Mouse (Mus musculus) regulatory T cell (primary cell): Measurements from ENCODE around the gene Arhgdia.
"Not testable (repeated sequence)": the region's sequence is repeated elsewhere in the genome, so short reads cannot be mapped to it uniquely, and the experiment has no call there.

Experiments used
- in situ Hi-C: fragments of 300-600 bp; cut with MboI, MseI; formaldehyde crosslinking; loops from one replicate; pipeline ENCODE4 v1.15.1; 2025; ENCODE audit warnings: high pct_unique_total_duplicates

Arhgdia gene

GRCm38 (mm10) chr11:120613976-120614375 is 32.6 kb upstream of the Arhgdia start:
- in situ Hi-C loops: no loop called here

- in situ Hi-C loops: no loop called here
Observed at GRCm38 (mm10) chr11:120613481-120613972, 32.1 kb upstream of the Arhgdia start.

DNA sequence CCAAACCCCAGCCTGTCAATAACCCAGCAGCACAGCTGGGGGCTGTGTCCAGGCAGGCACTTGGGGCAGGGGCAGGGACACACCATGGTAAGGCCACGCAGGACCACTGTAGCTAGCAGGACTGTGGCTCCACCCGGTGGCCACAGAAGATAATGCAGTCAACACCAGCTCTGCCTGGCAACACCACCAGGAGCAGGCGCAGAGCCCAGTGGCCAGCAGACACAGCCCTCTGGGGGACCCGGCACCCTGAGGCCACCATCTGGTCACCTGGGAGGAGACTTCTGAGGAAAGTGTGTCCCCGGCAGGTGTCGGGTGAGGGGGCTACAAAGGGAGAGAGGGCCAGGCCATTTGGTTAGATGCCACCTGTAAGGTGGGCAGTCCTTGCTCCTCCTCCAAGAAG is 31.3 kb upstream of the Arhgdia start:
- in situ Hi-C loops: no loop called here

DNA sequence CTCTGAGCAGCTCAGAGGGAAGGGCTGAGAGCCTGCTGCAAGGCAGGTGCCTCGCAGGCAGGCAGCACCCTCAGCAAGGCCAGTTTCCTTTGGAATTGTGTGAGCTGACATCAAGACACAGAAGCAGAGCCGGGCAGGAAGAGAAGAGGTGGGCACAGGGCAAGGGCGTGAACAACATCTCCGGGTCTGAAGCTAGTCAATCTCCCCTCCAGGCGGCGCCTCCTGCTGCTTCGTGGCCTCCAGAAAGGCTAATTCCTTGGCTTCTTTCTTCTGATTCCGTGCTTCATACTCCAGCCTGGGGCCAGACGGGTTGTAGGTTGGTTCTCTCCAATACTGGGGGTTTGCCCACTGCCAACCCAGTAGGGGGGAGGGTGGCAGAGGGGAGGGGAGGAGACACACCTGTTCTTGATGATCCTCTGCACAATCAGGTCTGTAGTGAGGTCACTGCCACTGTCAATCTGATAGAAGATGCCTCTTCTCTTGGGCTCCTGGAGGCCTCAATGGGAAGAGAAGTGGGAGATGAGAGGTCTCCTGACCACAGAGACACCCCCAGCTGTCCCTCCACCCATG is 29.1 kb upstream of the Arhgdia start:
- in situ Hi-C loops: no loop called here

GRCm38 (mm10) chr11:120609250-120609649 is 27.8 kb upstream of the Arhgdia start:
- in situ Hi-C loops: no loop called here

GRCm38 (mm10) chr11:120608241-120609034 is 27.0 kb upstream of the Arhgdia start, which contains the start of gene Npb:
Gene Npb, plus strand, starts transcription at chr11:120608477.
- in situ Hi-C loops: no loop called here

DNA sequence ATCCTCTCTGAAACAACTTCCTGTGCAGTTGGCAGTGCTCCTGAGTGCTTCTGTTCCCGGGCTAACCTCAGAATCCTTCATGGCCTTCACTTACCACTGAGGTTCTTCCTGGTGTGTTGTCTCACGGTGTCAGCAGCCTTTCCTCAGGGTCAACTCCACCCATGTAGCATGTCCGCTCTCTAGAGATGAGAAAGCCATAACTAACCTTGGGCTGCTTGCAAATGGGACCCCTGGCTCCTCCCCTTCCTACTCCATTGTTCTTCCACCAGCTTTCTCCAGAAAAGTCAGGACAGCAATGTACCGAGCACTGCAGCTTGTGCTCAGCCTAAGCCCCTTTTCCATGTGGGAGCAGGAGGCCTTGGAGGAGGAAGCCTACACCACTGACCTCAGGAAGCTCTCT is 25.3 kb upstream of the Arhgdia start:
- in situ Hi-C loops: no loop called here

DNA sequence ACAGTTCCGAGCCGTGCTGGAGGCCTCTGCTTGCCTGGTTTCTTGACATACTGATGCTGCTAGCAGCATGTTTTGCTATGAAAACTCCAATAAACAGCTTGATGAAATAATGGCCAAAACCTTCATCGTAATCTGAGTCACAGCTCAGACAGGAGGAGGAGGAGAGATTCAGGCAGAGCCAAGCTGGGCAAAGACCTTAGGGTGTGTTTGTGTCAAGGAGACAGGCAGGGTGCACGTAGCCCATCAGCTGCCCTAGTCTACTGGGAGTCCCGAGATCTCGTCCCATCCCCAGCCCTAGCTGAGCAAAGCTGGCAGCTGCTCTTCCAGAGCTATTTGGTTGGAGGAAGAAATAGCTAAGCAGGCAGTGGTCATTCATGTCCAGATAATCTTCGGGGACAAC is 24.2 kb upstream of the Arhgdia start:
- in situ Hi-C loops: no loop called here

DNA sequence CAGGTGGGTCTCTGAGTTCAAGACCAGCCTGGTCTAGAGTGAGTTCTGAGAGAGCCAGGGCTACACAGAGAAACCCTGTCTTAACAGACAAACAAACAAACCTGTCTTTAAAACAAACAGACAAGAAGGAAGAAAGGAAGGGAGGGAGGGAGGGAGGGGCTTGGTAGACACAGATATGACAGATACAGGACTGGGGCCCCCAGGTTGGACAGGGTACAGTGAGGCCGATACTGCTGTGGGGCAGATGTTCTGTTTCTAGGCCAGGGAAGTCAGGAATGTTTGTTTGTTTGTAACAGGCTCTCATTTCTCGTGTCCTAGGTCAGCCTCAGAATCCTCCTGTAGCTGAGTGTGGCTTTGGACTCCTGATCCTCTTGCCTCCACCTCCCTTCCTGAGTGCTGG is 22.1 kb upstream of the Arhgdia start:
- in situ Hi-C loops: no loop called here

DNA sequence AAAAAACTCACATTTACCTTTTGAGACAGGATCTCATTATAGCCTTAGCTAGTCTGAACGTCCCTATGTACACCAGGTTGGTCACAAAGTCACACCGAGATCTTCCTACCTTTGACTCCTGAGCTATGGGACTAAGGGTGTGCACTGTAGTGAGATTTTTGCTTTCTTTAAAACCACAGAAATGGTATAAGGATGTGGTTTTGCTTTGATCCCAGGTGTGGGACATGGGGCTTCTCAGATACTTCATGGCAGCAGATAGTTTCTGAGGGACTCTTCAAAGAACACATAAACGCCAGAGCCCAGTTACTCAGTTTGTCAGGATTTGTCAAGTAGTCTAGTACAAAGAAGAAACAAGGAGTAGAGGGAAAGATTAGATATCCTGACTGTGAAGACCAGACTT is 19.3 kb upstream of the Arhgdia start:
- in situ Hi-C loops: no loop called here

GRCm38 (mm10) chr11:120598990-120599549 is 17.6 kb upstream of the Arhgdia start:
- in situ Hi-C loops: no loop called here

DNA sequence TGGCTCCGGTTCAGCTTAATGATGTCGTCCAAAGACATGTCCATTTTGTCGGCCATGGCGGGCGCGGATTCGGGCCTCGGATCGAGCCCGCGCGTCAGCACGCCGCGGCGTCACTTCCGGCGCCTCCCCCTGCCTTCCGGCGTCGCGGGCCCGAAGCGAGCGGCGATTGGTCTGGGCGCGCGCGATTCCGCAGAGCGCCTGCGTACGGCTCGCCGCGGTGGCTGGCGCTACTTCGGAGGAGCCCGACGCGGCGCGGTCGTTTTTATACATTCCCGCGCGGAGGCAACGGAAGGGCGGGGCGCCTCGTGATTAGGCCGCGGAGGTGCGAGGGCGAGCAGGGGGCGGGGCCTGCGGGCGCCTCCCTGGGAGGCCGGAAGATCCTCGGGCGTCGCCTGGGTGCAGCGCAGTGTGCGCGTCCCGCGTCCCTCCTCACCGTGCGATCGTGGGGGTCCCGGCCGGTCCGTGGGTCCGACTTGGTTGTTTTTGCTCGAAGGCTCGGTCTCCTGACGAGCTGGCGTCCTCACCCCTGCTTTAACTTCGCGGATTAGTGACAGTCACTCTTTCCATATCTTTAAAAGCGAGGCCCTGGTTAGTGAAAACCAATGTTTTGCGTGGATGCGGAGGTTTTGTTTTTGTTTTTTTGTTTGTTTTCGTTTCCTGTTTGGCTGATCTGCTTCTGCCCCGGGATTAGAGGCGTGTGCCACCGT is 17.0 kb upstream of the Arhgdia start, which contains the start of the genes Alyref and Anapc11:
TSS of gene Alyref (minus strand) at position 83 of the 707 bp plus-strand sequence.
TSS of gene Anapc11 (plus strand) at position 139 of the 707 bp plus-strand sequence.
- in situ Hi-C loops: no loop called here

- in situ Hi-C loops: no loop called here
Observed at GRCm38 (mm10) chr11:120597240-120598235, 16.1 kb upstream of the Arhgdia start.

DNA sequence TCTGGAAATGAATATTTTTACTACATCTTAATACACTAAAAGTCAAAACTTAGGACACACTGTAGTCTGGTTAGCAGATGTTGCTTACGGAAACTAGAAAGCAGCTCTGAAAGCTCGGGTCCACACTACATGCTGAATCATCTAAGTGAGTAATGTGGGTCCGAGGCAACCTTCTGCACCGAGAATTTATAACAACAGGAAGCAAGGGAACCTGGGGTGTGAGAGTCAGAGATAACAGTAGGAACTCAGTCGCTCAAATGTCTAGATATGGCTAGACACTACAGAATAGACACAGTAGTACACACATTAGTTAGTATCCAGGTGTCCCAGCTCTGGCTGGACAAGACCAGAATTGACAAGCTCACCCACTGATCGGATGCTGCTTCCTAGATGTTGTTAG is 7.1 kb upstream of the Arhgdia start:
- in situ Hi-C loops: no loop called here

GRCm38 (mm10) chr11:120583937-120584336 is 2.5 kb upstream of the Arhgdia start:
- in situ Hi-C loops: no loop called here

DNA sequence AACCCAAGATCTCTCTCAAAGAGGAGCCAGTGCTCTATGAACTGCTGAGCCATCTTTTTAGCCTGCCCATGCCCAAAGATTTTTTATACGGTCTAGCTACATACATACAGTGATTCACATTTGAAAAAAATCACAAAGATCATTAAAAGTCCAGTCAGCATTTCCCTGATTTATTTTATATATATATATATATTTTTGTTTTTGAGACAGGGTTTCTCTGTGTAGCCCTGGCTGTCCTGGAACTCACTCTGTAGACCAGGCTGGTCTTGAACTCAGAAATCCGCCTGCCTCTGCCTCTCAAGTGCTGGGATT is 1.5 kb upstream of the Arhgdia start:
- in situ Hi-C loops: not testable (repeated sequence)

- in situ Hi-C loops: no loop called here
Observed at GRCm38 (mm10) chr11:120582268-120582981, 1.0 kb upstream of the Arhgdia start.

DNA sequence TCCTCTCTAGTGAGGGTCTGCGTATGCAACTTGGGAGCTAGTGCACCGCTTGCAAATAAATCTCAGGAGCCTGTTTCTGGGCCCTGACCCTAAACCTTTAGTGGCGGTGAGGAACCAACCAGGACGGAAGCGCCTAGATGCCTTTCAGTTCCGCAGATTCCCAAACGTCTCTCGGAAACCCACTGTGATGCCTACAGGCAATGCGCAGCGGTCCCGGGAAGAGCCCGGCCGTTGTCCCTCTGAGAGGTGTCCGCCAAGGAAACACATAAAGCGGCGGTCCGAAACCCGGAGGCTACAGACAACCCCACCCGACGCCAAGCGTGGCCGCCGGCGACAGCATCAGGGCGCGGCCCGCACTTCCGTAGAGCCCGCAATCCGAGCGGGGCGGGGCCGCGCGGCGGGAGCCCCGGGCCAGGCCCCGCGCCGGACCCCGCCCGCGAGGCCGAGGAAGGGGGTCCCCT is 523 bp downstream of the Arhgdia start:
- in situ Hi-C loops: no loop called here

DNA sequence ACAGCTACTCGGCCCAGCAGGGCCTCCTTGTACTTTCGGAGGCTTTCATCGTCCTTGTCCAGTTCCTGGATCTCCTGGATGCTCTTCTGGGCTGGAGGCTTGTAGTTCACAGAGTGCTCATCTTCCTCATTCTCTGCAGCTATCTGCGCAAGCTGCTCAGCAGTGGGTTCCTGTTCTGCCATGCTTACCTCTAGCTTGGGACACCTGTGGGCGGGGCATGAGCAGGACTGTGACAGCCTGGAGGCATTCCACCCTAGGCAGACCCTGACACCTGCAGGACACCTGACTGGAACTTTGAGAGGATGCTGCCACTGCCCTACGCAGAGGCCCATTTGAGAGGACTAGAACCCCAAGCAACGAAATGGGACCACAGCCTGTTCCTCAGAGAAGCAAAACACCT is 1.2 kb downstream of the Arhgdia start:
- in situ Hi-C loops: no loop called here
